Mouse (Mus musculus): ENCODE measurements around the gene Adgrb2.

Adgrb2 gene

GRCm38 (mm10) chr4:129987825-129988504 is 3.3 kb downstream of the Adgrb2 start:
- no peak for DNase-seq (ENCODE audit: low read depth, low spot score)

DNA sequence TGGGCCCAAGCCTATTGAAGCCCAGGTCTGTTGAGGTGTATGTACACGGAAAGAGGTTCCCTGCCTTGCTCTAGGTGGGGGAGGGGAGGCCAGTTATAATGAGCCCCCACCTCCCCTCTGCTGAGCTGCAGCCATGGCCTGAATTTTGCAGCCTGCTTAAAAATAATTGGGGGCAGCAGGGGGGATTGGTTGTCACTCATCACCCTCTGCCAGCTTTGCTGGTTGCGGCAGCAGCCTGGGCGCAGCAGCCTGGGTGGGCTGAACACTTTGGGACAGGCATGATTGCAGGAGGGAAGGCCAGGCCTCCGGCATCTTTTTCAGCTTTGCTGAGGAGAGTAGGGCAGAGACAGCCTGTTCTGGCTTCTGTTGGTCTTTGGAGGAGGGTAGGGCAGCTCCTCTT is 5.3 kb downstream of the Adgrb2 start:
- no peak for DNase-seq (ENCODE audit: low read depth, low spot score)

- no peak for DNase-seq (ENCODE audit: low read depth, low spot score)
Observed at GRCm38 (mm10) chr4:129992720-129993119, 8.1 kb downstream of the Adgrb2 start.

DNA sequence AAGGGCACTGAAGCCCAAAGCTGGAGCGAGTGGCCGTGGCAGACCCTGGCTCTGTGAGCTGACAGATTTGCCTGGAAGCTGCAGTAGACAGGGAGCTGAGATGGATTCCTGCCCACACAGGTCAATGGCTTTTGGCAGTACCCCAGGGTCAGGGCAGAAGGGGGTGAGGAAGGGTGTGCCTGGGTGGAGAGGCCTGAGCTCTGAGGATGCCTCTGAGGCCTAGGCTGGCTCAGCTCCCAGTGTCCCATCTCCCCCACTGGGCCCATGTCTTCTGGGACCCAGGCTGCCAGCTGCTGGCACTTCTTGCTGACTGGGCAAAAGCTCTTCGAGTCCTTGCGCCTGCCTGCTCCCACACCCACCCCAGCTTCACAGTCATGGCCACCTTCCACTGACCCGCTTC is 8.5 kb downstream of the Adgrb2 start:
- no peak for DNase-seq (ENCODE audit: low read depth, low spot score)

- DNase-seq (ENCODE audit: low read depth, low spot score) = no peak
Observed at GRCm38 (mm10) chr4:129993944-129994695, 9.4 kb downstream of the Adgrb2 start.

DNA sequence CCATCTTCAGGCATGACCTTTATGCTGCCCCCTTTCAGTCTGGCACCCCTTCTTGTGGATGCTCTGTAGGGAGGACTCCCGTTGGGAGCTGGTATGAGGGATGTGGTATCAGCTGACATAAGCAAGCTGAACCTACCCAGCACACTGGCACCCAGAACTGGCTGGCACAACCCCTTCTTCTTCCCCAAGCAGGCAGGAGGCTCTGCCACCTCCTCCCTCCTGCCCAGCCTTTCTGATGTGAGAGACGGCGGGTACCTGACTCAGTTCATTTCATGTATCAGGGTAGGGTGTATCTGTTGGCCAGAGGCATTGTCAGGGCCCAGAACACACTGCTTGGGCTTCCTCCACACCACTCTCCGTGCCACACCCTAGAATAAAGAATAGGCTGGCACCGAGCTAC is 10.1 kb downstream of the Adgrb2 start:
- no peak for DNase-seq (ENCODE audit: low read depth, low spot score)

DNA sequence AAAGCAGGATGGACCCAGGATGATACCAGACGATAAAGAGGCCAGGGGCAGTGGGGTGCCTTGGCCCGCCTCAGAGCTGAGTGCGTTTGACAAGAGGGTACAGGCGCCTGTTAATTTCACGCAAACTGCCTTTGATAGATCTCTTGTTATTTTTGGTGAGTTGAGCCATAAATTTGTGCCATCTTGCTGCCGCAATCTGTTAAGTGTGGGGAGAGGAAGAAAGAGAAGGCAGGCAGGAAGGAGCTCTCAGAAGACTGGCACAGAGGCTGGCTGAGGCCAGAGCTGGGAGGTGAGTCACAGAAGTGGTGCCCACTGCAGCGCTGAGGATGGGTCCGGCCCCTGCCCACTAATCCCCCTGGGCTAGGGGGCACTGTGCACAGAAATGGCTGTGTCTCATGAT is 10.6 kb downstream of the Adgrb2 start:
- no peak for DNase-seq (ENCODE audit: low read depth, low spot score)

- DNase-seq (ENCODE audit: low read depth, low spot score) = no peak
Observed at GRCm38 (mm10) chr4:129996015-129996414, 11.3 kb downstream of the Adgrb2 start.

DNA sequence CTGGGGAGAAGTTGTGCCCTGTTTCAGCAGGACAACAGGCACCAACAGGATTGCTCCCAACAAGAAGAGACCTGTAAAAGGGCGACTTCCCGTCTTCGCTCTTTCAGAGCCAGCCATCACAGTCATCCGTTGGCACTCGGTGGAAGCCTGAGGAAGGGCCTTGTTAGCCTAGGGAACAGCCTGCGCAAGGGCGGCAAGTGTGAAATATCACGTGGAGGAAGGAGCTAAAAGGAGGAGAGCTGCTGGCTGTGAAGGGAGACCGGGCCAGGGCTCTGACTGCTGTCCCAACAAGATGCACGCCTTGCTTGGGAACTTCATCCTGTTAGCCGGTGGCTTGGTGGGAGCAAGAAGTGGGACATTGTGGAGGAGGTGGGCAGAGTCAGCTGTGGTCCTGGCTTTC is 13.5 kb downstream of the Adgrb2 start:
- DNase-seq (ENCODE audit: low read depth, low spot score) = no peak

GRCm38 (mm10) chr4:130001710-130002109 is 17.0 kb downstream of the Adgrb2 start:
- no peak for DNase-seq (ENCODE audit: low read depth, low spot score)

DNA sequence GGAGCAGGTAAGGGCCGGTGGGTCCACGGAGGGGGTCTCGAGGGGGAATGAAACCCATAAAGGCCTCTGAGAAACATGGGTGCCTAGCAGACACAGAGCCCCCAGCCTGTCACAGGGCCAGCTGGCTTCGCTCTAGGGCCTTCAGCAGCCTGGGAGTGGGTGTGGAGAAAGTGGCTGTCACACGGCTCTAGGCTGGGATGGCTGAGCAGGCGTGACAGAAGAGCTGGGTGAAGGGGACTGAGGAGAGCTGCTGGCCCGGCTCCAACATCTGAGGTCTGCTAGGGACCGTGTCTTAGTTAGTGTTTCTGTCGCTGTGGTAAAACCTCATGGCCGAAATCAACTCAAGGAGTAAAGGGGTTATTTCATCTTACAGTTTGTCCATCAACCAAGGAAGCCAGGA is 17.5 kb downstream of the Adgrb2 start:
- no peak for DNase-seq (ENCODE audit: low read depth, low spot score)

GRCm38 (mm10) chr4:130005593-130005992 is 20.9 kb downstream of the Adgrb2 start:
- no peak for DNase-seq (ENCODE audit: low read depth, low spot score)

GRCm38 (mm10) chr4:130006533-130006932 is 21.9 kb downstream of the Adgrb2 start:
- no peak for DNase-seq (ENCODE audit: low read depth, low spot score)

DNA sequence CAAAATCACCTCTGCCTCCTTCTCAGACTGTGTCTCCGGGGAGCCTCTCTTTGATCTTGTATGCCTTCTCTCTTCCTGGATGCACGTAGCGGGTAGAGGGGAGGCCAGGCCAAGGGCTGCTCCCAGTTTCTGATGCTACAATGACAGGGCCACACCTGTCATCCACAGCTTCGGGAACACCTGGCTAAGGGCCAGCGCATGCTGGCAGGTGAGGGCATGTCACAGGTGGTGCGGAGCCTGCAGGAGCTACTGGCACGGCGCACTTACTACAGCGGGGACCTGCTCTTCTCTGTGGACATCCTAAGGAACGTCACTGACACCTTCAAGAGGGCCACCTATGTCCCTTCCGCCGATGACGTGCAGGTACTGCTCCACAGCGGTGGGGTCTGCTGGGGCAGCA is 24.4 kb downstream of the Adgrb2 start:
- no peak for DNase-seq (ENCODE audit: low read depth, low spot score)

- DNase-seq (ENCODE audit: low read depth, low spot score) = no peak
Observed at GRCm38 (mm10) chr4:130010723-130011122, 26.1 kb downstream of the Adgrb2 start.

DNA sequence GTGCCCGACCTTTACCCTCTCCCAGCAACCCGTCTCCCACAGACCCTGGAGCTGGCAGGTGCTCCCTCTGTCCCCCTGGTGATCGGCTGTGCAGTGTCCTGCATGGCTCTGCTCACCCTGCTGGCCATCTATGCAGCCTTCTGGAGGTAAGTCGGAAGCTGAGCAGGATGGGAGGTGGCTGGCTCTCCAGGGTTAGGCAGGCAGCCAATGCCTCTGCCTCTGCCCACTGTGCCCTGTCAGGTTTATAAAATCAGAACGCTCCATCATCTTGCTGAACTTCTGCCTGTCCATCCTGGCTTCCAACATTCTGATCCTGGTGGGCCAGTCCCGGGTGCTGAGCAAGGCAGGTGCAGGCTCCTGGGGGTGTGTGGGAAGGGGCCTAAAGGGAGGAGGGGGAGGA is 27.6 kb downstream of the Adgrb2 start:
- DNase-seq (ENCODE audit: low read depth, low spot score) = no peak

DNA sequence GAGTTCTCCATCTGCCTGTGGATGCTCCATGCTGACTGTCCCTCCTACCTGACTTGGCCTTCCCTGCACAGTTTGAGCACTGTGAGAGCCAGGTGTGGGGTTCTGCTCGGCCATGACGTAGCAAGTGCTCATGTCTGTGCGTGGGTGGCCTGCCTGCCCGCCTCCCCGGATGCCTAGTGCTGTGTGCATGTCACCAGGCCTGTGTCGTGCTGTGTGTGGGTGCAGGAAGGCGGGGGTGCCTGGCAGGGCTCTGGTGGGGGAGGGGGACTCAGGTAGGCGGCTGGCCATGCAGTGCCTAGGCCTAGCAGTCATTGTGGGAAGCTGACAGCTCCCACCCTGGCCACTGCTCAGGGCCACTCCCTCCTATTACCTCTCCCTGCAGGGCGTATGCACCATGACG is 28.4 kb downstream of the Adgrb2 start:
- no peak for DNase-seq (ENCODE audit: low read depth, low spot score)

DNA sequence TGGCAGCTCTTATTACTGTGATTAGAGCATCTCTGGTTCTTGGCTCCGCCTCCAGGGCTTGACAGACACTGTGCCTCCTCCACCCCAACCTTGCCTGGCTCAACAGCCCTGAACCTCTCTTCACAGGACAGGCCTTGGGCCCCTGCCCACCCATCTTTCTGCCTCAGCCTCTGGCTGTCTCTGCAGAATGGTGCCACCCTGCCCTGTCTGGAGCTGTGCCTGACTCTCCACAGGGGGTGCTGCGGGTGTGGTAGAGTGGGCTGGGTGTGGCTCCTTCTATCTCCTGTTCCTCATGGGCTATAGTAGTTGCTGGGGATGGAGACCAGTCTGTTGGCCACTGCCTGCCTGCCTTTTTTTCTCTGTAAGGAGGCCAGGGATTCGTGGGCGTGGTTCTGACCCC is 31.3 kb downstream of the Adgrb2 start:
- no peak for DNase-seq (ENCODE audit: low read depth, low spot score)

DNA sequence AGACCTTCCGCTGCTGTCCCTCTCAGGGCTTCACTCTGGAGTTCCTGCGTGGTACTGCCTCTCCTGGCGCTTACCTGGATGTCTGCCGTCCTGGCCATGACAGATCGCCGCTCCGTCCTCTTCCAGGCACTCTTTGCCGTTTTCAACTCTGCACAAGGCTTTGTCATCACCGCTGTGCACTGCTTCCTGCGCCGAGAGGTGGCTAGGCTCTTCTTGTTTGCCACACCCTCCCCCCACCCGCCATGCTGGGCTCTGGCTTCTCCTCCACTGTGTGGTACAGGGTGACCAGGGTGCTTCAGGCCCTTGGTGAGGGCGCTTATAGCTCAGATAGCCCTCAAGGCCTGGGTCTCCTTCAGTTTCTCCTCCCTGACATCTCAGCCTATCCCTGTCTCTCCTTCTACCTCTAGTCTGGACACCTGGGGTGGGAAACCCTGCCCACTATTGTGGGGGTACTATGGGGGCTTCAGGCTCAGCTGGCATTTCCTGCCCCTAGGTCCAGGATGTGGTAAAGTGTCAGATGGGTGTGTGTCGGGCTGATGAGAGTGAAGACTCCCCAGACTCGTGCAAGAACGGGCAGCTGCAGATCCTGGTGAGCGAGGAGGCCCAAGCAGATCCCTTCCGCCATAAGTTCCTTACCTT is 32.5 kb downstream of the Adgrb2 start:
- DNase-seq (ENCODE audit: low read depth, low spot score) = no peak

DNA sequence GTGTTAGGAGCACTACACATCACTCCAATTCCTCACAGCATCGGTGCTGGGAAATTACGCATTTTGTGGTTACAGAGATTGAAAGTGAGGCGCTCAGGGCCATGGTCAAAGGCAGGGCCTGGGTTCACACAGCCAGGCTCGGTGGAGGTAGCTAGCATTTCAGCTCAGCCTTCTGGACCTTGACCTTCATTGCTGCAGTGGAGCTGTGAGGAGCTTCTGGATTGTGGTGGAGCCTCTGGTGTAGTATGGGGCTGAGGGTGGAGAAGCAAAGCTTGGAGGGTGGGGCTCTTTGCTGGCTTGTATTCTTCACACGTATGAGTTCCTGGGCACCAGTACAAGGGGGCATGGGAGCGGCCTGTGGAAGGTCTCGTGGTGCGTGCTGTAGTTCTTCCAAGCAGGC is 38.3 kb downstream of the Adgrb2 start:
- no peak for DNase-seq (ENCODE audit: low read depth, low spot score)

- no peak for DNase-seq (ENCODE audit: low read depth, low spot score)
Observed at GRCm38 (mm10) chr4:130023511-130024231, 39.0 kb downstream of the Adgrb2 start.

DNA sequence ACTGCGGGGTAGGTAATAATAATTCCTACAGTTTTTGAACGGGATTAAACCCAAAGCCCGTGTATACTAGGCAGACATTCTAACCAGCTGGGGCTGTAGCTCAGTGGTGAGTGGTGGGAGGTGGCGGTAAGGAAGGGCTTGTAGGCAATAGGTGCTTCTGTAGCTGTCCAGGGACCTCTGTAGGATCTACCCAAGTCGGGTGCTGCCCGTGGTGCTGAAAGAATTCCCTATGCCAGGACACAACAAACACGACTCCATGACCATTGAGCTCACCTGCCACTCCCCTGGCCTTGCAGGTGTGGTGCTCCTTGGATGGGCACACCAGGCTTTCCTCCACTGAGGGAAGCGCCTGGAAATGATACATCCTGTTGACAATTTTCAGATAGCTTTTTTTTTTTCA is 40.9 kb downstream of the Adgrb2 start:
- no peak for DNase-seq (ENCODE audit: low read depth, low spot score)

All from mesoderm, embryonic 11.5 days (tissue).